ENCODE assay signal across 8 mouse cellular contexts in the genomic region with DNA sequence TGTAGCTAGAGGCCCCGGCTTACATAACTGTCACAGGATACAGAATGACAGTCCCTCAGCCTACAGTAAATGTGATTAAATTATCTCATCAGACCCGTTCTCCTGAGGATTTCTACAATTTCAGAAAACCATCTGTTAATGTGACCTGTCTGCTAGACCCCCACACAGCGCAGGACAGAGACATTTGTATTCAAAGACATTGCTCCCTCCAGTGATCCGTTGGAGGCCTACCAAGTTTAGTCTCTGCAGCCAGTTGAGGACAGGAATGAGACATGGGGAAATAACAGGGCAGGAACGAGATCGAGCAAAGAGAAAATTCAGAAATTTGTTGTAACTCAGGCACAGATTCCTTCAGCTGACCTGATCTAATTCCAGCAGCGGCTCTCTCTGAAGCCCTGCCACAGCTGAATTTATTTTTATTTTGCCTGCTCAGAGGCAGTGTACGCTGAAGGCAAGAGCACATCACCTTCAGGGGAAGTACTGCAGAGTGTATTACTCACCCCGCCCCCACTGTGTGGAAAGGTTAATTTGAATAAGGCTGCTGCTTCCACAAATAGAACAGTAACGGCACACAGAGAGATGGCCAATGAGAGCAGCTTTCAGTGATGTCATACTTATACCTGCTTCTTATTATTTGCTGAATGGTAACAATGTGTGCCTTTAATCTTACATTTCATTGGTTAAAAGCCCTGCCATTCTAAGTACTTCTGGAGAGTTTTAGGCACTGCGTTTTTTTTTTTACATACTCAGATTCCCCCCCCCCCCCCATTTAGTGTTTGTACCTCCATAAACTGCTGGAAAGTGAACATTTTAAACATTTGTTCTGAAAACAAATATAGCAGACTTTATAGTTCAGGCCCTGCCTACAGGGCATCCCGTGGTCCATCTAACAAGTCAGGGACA.
DNase-seq lines count a peak whose midpoint lies in the region; ATAC-seq and TF ChIP-seq lines count a peak whose summit lies in the region.

No protein-coding gene starts in this region.

- H3K27ac ChIP-seq in forebrain, embryonic 12.5 days, result peak overlapping the region; percentile 84
- peak overlapping the region; percentile 87 for H3K27ac ChIP-seq in heart, embryonic 16.5 days (ENCODE audit: low read length)
- H3K27ac ChIP-seq in liver, postnatal 0 days (ENCODE audit: low read depth), result no peak overlapping the region

- H3K4me1 ChIP-seq in forebrain, embryonic 12.5 days, result peaks cover 39% of the 10 kb centered on the region
- peaks cover 25% of the 10 kb centered on the region for H3K4me1 ChIP-seq in heart, embryonic 16.5 days (ENCODE audit: control insufficient read depth, insufficient read depth, low read length)
- H3K4me1 ChIP-seq in liver, postnatal 0 days (ENCODE audit: insufficient read depth), result peaks cover 4% of the 10 kb centered on the region; the same call in 1 of the 2 replicates

- no peak for TF ChIP-seq EP300 in liver, postnatal 0 days (IDR thresholded peaks at IDR 0.05; ENCODE audit: low read depth)

- WGBS in forebrain, embryonic 12.5 days, result 38% methylated on average over 12 of the region's 12 CpGs
- WGBS in heart, embryonic 16.5 days, result 25% methylated on average over 12 of the region's 12 CpGs
- 38% methylated on average over 12 of the region's 12 CpGs for WGBS in liver, postnatal 0 days (ENCODE audit: insufficient replicate concordance)

- no peaks in the 10 kb centered on the region for H3K27me3 ChIP-seq in forebrain, embryonic 12.5 days
- no peaks in the 10 kb centered on the region for H3K27me3 ChIP-seq in heart, embryonic 16.5 days (ENCODE audit: control insufficient read depth, insufficient read depth, low read length)
- H3K27me3 ChIP-seq in liver, postnatal 0 days (ENCODE audit: insufficient read depth, low read length), result no peaks in the 10 kb centered on the region

- no peak for TF ChIP-seq CTCF in liver, postnatal 0 days (IDR thresholded peaks at IDR 0.05; ENCODE audit: low read depth)

- peak; percentile 87 for ATAC-seq in forebrain, embryonic 12.5 days (ENCODE audit: low FRiP score)
- peak; percentile 96 for ATAC-seq in heart, embryonic 16.5 days (replicated peaks; ENCODE audit: extremely low read depth, insufficient read depth, low FRiP score)
- 0 out of 2 replicates have a peak, but pooled peaks have one; percentile 22 for ATAC-seq in liver, postnatal 0 days

- no peaks in the 10 kb centered on the region for H3K9me3 ChIP-seq in forebrain, embryonic 12.5 days
- no peaks in the 10 kb centered on the region for H3K9me3 ChIP-seq in heart, embryonic 16.5 days (replicated peaks; ENCODE audit: control insufficient read depth, low read length)
- H3K9me3 ChIP-seq in liver, postnatal 0 days (ENCODE audit: low read length), result no peaks in the 10 kb centered on the region

- no peaks in the 10 kb centered on the region for H3K36me3 ChIP-seq in forebrain, embryonic 12.5 days (replicated peaks)
- no peaks in the 10 kb centered on the region for H3K36me3 ChIP-seq in heart, embryonic 16.5 days (ENCODE audit: control insufficient read depth, insufficient read depth)
- H3K36me3 ChIP-seq in liver, postnatal 0 days (replicated peaks; ENCODE audit: insufficient read depth, low read length), result no peaks in the 10 kb centered on the region

- peak; percentile 81 for DNase-seq in CD4-positive, CD25-positive, alpha-beta regulatory T cell, adult 2 months (ENCODE audit: low read depth, low spot score)
- DNase-seq in brain, embryonic 18.5 days (ENCODE audit: low read depth, low spot score), result peak; percentile 86
- peak; percentile 80 for DNase-seq in kidney, postnatal 14 days
- peak; percentile 31 for DNase-seq in liver, postnatal 0 days
- peak; percentile 65 for DNase-seq in retina, postnatal 1 day
- DNase-seq in urinary bladder, adult 18-20 months (ENCODE audit: low spot score in 2 of 2), result no peak

- no peak overlapping the region for H3K9ac ChIP-seq in forebrain, embryonic 12.5 days
- H3K9ac ChIP-seq in heart, embryonic 16.5 days (ENCODE audit: low read length), result peak overlapping the region; percentile 57
- H3K9ac ChIP-seq in liver, postnatal 0 days (replicated peaks), result no peak overlapping the region

- no peak overlapping the region; the same call in 1 of the 2 replicates for H3K4me3 ChIP-seq in forebrain, embryonic 12.5 days (replicated peaks)
- H3K4me3 ChIP-seq in heart, embryonic 16.5 days (ENCODE audit: low read length), result 0 out of 2 replicates have a peak overlapping the region, but pooled peaks have one; percentile 2
- no peak overlapping the region for H3K4me3 ChIP-seq in liver, postnatal 0 days (ENCODE audit: low read depth, low read length)

- H3K4me2 ChIP-seq in forebrain, embryonic 12.5 days, result peak overlapping the region; percentile 21; the same call in 1 of the 2 replicates
- H3K4me2 ChIP-seq in heart, embryonic 16.5 days (ENCODE audit: low read depth, low read length), result peak overlapping the region; percentile 48
- H3K4me2 ChIP-seq in liver, postnatal 0 days (ENCODE audit: low read depth, low read length), result no peak overlapping the region

Comparison
In these comparisons a context has a peak if more than half of its experiments do, and no peak if none do; other contexts are left out.
1. DNase-seq: peak in CD4-positive, CD25-positive, alpha-beta regulatory T cell, adult 2 months (single experiment), brain, embryonic 18.5 days (single experiment), kidney, postnatal 14 days (single experiment), liver, postnatal 0 days (single experiment) and retina, postnatal 1 day (single experiment); none in urinary bladder, adult 18-20 months (0 of 2).
2. ATAC-seq: peak in every context shown above with its lines; median percentile 96 in heart, embryonic 16.5 days; 87 in forebrain, embryonic 12.5 days; 22 in liver, postnatal 0 days.